Mouse (Mus musculus) heart, postnatal 14 days (tissue): Measurements from ENCODE around the gene 4930523C07Rik. TPM values are rescaled to one million over a fixed set of nuclear protein-coding genes. Genes with fewer than 3 reads are reported as not detected.
A peak's percentile ranks its signal among the peaks of the same experiment; 100 is the strongest.

Experiments used
- DNase-seq, 2 experiments: peaks; one replicate each; pipeline ENCODE4 v3.0.0; 2021 to 2022
- intact Hi-C: fragments of 180-260 bp; cut with DNase I; formaldehyde crosslinking; loops from one replicate; pipeline ENCODE4 v1.15.1; 2025
- long read RNA-seq, 2 experiments: library from polyadenylated mRNA; stranded (forward); transcript quantifications; one replicate each; pipeline ENCODE4 v2.0.0; 2021
- total RNA-seq, 2 experiments: library from RNA; stranded (reverse); gene quantifications; 2 replicates each; pipeline ENCODE4 v1.2.3; 2021

Gene 4930523C07Rik
- 10 to 100 TPM; 28.8 to 32.4 TPM for total RNA-seq
- long read RNA-seq, experiment 1, full-length matches to known transcripts = 19 of 36 reads
- long read RNA-seq, experiment 1, partial matches to known transcripts = 0 of 36 reads
- long read RNA-seq, experiment 1, other reads (novel, unspliced or antisense) = 17 of 36 reads
- long read RNA-seq, experiment 2, full-length matches to known transcripts = 10 of 21 reads
- long read RNA-seq, experiment 2, partial matches to known transcripts = 0 of 21 reads
- long read RNA-seq, experiment 2, other reads (novel, unspliced or antisense) = 11 of 21 reads

GRCm38 (mm10) chr1:160044237-160045021 lies at the start of gene 4930523C07Rik:
Gene 4930523C07Rik (plus strand): TSS chr1:160044382.
- intact Hi-C loops = loop anchor here (5.0 kb wide), 1 partner anchor 122 kb away; no protein-coding TSS in a partner anchor
- DNase-seq = peak; percentile 81

- DNase-seq = no peak
- intact Hi-C loops = no loop called here
Measured at GRCm38 (mm10) chr1:159997329-159997728, 46.9 kb upstream of the 4930523C07Rik start.

- intact Hi-C loops = no loop called here
- DNase-seq = no peak
Measured at GRCm38 (mm10) chr1:159998349-159998748, 45.8 kb upstream of the 4930523C07Rik start.

DNA sequence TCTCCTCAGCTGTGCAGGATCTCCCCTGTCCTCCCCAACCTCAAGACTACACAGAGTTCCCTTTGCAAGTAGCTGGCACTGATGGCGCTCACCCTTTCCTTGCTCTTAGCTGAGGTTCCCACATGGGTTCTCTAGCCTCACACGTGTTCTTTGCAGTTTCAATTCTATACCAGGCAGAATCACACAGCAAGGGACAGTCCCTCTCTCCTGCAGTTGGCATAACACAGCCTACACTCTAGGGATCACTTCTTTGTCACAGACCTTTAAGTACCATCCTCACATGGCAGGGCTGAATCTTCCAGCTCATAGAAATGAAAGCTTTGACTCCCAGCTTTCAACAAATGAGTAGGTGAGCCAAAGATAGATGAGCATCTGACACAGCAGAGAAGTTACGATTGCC lies 45.0 kb upstream of the 4930523C07Rik start:
- no peak for DNase-seq
- intact Hi-C loops = no loop called here

- DNase-seq = no peak
- intact Hi-C loops = no loop called here
Measured at GRCm38 (mm10) chr1:160005319-160005718, 38.9 kb upstream of the 4930523C07Rik start.

DNA sequence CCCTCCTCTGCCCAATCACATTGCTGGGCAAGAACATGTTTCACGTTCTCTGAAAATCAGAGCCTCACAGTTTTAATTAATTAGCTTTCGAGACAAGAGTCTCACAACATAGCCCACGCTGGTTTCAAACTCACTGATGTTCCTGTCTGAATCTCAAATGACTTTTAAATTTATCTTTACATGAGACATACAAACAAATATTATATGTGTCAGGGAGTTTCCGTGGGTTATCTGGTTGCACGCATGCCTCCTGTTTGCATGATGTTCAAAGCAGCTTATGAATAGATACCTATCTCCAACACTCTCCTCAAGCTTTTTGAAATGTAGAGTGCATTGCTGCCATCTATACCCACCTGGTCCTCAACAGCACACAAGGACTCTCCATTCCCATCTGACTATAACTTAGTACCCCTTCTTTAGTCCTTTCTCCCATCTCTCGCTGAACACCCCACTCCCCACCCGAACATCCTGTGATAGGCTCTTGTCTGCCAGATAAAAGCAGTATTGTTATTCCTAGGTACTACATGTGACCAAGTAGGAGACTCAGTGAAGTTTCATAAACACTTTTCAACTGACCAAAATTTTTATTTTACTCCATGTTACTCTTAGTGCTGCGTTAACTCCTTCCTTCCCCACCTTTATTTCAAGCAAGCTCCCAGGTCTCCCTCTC lies 37.1 kb upstream of the 4930523C07Rik start:
- intact Hi-C loops = no loop called here
- no peak for DNase-seq

DNA sequence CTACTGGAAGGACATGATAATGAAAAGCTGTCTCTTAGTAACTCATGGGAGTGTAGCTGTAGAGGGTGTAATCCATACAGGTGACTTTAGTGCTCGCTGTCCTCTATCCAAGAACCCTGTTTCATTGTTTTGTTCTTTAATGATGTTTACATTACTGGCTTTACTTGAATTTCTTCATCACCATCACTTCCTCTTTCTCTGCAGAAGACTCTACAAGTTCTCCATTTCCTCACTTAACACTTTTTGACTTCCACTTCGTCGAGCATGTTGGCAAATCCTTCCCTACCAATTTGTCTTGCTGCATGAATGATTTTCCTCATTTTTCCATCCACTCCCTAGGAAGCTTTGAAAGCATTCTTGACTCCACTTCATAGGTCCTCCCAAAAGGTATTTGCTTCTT lies 31.1 kb upstream of the 4930523C07Rik start:
- intact Hi-C loops = no loop called here
- DNase-seq = no peak

DNA sequence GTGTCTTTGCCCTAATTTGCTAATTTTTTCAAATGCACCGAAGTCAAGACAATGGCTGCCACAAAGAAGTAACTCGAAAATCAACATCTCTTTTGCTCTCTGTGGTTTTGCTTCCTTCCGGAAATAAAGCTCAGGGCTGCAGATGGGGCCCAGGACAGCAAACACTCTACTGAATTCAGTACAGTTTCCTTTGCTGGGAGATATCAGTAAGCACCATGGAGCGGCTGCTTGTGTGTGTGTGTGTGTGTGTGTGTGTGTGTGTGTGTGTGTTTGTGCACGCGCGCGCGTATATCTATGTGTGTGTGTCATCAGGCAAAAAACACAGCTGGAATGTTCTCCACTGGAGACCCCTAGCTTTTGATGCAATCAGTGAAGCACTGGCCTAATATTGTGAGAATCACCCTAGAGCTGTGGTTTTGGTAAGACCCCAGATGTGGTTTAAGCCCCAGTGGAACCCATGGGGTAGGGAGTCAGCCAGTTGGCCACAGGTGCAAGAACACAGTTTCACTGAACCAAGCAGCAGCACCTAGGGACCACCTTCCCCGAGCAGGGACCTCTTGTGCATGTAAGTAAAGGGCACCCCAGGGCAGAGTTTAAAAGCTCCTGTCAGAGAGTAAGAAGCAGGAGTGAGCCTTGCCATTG lies 19.7 kb upstream of the 4930523C07Rik start:
- intact Hi-C loops = no loop called here
- DNase-seq = no peak

DNA sequence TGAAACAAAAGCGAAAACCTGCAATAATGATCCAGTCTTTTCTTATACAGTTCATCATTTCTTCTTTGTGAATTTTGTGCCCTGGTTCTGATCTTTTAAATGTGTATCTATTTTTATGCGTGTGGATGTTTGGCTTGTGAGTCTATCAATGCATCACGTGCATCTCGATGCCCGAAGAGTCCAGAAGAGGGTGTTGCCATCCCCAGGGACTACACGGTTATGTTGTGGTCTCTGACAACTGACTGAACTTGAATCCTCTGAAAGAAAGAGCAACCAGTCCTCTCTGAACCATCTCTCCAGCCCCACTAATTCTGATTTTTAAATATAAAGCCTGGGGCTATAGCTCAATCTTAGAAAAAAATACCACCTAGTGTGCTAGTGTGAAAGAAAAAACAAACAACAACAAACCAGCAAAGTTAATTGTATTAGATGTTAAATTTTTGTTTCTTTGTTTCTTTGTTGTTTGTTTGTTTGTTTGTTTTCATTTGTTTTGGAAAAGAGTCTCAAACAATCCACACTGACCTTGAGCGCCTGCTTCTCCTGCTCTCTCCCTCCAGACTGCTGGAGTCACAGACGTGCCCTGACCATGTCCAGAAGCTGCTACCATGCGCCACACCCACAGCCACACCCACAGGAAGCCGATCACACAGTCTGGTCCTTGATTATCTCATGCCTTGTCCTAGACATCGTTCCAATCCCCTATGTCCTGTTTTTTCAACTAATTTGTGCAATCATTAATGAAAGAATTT lies 18.9 kb upstream of the 4930523C07Rik start:
- DNase-seq = no peak
- intact Hi-C loops = no loop called here

DNA sequence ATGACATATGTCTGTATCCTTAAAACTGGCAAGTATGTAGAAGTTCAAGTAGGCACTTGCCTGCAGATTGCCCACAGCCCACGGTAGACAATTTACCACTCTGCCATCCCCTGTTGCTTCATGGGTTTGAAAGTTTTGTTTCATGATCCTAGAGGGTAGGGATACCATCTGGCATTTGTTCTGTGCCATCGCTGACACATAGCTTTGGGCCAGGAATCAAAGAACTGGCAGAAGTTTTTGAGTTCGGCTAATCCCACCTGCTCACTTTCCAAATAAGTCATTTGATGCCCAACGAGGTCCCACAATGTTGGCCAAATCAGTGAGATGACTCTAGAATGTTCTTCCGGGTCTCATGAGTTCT lies 18.3 kb upstream of the 4930523C07Rik start:
- intact Hi-C loops = no loop called here
- DNase-seq = no peak

DNA sequence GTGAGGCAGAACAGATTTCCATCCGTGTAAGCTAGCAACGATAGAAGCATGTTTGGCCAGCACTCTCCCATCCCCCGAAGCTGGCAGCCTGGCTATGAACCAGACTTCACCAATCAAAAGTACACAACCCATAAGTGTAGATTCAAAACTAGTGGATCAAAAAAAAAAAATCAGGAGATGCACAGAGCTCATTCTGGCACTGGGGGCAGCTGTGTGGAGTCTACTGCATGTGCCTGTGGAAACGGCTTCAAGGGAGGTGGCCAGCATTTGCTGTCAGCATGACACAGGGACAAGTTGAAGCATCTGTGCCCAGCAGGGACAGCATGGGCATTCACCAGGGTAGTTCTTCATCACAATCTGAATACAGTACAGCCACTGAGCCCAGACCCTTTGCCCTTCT lies 16.2 kb upstream of the 4930523C07Rik start:
- intact Hi-C loops = no loop called here

GRCm38 (mm10) chr1:160033948-160034598 lies 10.1 kb upstream of the 4930523C07Rik start:
- intact Hi-C loops = no loop called here
- DNase-seq = no peak

More for the DNA sequence above, 16.2 kb upstream of the 4930523C07Rik start:
- DNase-seq = no peak

DNA sequence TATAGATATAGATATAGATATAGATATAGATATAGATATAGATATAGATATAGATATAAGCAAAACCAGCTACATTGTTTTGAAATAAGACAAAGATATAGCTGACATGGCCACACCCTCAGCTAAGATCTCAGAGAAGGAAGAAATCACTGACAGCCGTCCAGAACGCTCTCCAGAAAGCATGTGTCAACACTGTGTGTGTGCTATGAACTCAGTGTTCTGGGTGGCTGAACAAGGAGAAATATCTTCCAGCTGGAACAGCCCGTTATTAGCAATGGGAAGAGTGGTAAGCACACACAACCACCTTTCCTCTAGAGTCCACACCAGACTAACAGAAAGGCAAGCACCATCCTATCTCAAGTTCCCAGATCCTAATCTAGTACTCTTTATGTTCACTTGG lies 8.6 kb upstream of the 4930523C07Rik start:
- intact Hi-C loops = no loop called here
- no peak for DNase-seq

DNA sequence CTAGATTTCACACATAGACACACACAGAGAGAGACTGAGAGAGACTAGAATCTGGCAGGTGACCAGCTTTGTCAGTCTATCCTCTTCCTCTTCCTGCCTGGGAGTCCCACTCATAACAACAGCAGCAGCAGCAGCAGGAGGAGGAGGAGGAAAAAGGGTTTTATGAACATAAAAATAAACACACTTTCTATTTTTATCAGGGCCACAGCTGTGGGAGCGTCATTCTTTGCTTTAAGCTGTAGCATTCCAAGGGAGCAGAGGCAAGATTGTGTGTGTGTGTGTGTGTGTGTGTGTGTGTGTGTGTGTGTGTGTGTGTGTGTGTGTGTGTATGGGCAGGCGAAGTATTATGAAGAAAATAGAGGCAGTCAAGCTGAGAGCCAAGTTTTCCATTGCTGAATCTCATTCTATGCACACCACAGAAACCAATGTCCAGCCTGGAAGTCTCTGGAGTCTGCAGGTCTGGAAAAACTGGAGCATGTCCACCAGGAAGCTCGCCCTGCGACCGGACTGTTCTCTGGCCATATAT lies 7.1 kb upstream of the 4930523C07Rik start:
- DNase-seq = peak; percentile 47 to 58
- intact Hi-C loops = no loop called here

DNA sequence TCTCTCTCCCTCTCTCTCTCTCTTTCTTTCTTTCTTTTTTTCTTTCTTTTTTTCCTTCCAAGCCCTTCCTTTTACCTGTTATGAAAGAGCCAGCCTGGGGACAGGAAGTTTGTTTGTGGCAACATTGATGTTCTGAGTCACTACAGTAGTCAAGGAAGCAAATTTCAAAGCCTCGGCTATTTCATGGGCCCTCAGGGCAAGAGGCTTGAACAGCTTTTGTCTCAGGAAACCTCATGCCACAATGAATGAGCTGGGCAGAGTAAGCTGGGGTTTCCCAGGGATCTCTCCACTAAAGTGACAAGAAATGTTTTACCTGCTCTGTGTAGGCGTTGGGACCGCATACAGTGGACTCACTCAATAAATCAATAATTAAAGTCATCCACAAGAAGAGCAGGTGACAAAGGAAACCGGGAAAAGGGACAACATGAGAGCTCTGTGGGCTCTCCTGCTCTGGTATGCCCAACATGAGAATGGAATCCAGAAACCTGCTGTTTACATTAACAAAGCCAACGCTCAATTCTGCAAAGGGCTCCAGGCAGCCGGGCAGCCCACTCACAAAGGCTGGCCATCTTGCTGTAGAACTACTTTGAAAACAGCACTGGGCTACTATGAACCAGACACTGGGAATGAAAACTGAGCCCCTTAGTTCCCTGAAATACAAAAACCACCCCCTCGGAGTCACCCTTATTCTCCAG lies 4.1 kb upstream of the 4930523C07Rik start:
- no peak for DNase-seq
- intact Hi-C loops = loop anchor here (5.0 kb wide), 1 partner anchor 118 kb away; no protein-coding TSS in a partner anchor

- intact Hi-C loops = loop anchor here (5.0 kb wide), 1 partner anchor 119 kb away; no protein-coding TSS in a partner anchor
- DNase-seq = no peak
Measured at GRCm38 (mm10) chr1:160041264-160041775, 2.9 kb upstream of the 4930523C07Rik start.

DNA sequence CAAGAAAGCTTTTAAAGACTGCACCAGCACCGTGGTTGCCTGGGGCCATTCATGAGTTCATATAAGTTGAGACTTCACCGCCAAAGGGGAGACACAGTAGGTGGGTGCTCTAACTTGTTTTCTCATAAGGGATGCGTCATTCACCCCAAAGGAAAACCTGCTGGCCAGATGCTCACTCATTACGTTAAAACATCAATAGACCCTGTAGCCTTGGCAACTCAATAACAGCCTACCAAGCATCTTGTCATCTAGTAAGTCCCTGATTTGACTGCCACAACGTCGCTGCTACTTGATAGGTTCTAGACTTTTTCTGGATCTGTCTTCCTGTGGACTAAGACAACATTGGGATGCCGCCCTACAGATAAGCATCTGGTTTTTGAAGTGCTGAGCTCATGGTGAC lies 1.8 kb upstream of the 4930523C07Rik start:
- DNase-seq = no peak
- intact Hi-C loops = loop anchor here (5.0 kb wide), 1 partner anchor 120 kb away; no protein-coding TSS in a partner anchor

GRCm38 (mm10) chr1:160043271-160043975 lies 759 bp upstream of the 4930523C07Rik start:
- no peak for DNase-seq
- intact Hi-C loops = loop anchor here (5.0 kb wide), 1 partner anchor 121 kb away; no protein-coding TSS in a partner anchor
